Mouse (Mus musculus) liver, embryonic 14.5 days (tissue): Measurements from ENCODE around the gene Il12rb2.

Experiments used
- CTCF ChIP-seq: IDR thresholded peaks from 2 replicates; pipeline ENCODE4 v1.5.1; 2016; ENCODE audit warnings: antibody characterized with exemption, low read depth, control low read depth
- EP300 ChIP-seq: IDR thresholded peaks from 2 replicates; pipeline ENCODE4 v1.6.1; 2016; ENCODE audit warnings: antibody characterized with exemption, low read depth

DNA sequence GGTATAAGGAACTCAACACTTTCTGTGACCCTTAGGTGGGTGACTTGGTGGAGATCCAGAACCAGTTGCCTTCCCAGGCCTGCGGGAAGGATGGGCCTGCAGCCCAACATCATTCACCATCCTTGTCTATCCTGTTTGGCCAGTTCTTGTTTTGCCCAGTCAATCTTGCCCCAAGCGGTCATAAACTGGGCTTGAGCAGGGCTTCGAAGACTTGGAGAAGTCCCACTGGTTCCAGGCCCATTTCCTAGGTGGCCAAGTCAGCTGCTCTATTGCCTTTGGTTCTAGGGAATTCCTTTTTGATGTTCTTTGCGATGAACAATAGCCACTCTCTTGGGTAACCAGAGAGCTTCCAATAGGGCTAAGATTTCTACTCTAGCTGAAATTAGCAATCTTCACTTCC, 124.9 kb downstream of the Il12rb2 start:
- TF ChIP-seq CTCF (no peak), EP300 (no peak)
